Mouse (Mus musculus): ENCODE results near the gene Epo.

GRCm38 (mm10) chr5:137526192-137526936, 6.7 kb downstream of the Epo start:
- no peak for TF ChIP-seq CTCF (IDR thresholded peaks at IDR 0.05; ENCODE audit: control insufficient read depth, insufficient read depth, insufficient replicate concordance, low read depth, low read length)
- TF ChIP-seq POLR2A (IDR thresholded peaks at IDR 0.05; ENCODE audit: control insufficient read depth, low read depth, low read length): no peak
